Mouse (Mus musculus) G1E (cell line): Measurements from ENCODE around the gene Nell1.

Source experiments
- CTCF ChIP-seq: IDR thresholded peaks from 2 replicates; pipeline ENCODE4 v1.5.1; 2012; ENCODE audit warnings: low read depth, low read length, inconsistent platforms, mixed read lengths
- GATA2 ChIP-seq: IDR thresholded peaks from 2 replicates; pipeline ENCODE4 v1.6.1; 2012; ENCODE audit warnings: low read depth, low read length, inconsistent platforms, borderline replicate concordance

DNA sequence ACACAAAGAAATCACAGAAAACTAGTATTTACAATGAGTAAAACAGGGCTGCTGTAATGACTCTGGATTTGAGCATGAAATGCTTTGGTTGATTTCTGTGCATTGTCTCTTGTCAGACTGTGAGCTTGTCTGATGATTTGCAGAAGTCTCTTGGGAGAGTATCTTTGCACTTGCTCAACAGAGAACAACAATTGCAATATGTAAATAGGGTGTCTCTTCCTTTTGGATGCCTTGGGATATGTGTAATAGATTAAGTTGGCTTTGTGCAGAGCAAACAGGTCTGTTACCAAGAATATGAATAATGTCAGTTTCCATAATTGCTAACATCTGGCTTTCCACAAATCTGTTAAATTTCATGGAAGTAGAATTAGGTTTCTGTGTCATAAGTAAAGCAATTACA, 868.0 kb downstream of the Nell1 start:
- TF ChIP-seq CTCF, result no peak
- no peak for TF ChIP-seq GATA2
